Mouse (Mus musculus) liver, embryonic 13.5 days (tissue): ENCODE results near the gene Nudt8. TPM values are rescaled to one million over a fixed set of nuclear protein-coding genes. Genes with fewer than 3 reads are reported as not detected.
"Not testable (repeated sequence)": the region's sequence is repeated elsewhere in the genome, so short reads cannot be mapped to it uniquely, and the experiment has no call there.

Experiments
- ATAC-seq: fragments of 200-750 bp; cut with Nextera tagmentation; 2 replicates; pipeline ENCODE4 v1.8.0; 2017; ENCODE audit warnings: low read depth, mild to moderate bottlenecking, moderate number of reproducible peaks, moderate library complexity
- DNase-seq: peaks from one replicate; pipeline ENCODE4 v3.0.0; 2022
- H3K27ac ChIP-seq: fragments of 300-500 bp; sonication (generic); 2 replicates; pipeline ENCODE4 v1.5.1; 2015; ENCODE audit warnings: moderate library complexity, mild to moderate bottlenecking, inconsistent platforms
- H3K27me3 ChIP-seq: fragments of 300-500 bp; sonication (generic); 2 replicates; pipeline ENCODE4 v1.6.1; 2015; ENCODE audit warnings: mild to moderate bottlenecking, inconsistent platforms
- H3K36me3 ChIP-seq: fragments of 300-500 bp; sonication (generic); 2 replicates; pipeline ENCODE4 v1.6.1; 2015; ENCODE audit warnings: mild to moderate bottlenecking, inconsistent platforms
- H3K4me1 ChIP-seq: fragments of 300-500 bp; sonication (generic); replicated peaks from 2 replicates; pipeline ENCODE4 v1.6.1; 2015; ENCODE audit warnings: inconsistent platforms
- H3K4me2 ChIP-seq: fragments of 300-500 bp; sonication (generic); 2 replicates; pipeline ENCODE4 v1.6.1; 2015; ENCODE audit warnings: inconsistent platforms, mild to moderate bottlenecking, moderate library complexity
- H3K4me3 ChIP-seq: fragments of 300-500 bp; sonication (generic); replicated peaks from 2 replicates; pipeline ENCODE4 v1.5.1; 2015; ENCODE audit warnings: mild to moderate bottlenecking, inconsistent platforms
- H3K9ac ChIP-seq: fragments of 300-500 bp; sonication (generic); 2 replicates; pipeline ENCODE4 v1.6.1; 2015; ENCODE audit warnings: mild to moderate bottlenecking, inconsistent platforms
- H3K9me3 ChIP-seq: fragments of 300-500 bp; sonication (generic); replicated peaks from 2 replicates; pipeline ENCODE4 v1.6.1; 2016; ENCODE audit warnings: inconsistent platforms
- WGBS: fragments of 180-500 bp; shearing (Covaris S2); methylation state at CpG from one replicate; pipeline ENCODE4 v1.1.7; 2015; ENCODE audit not compliant: insufficient replicate concordance; 5-methylcytosine and 5-hydroxymethylcytosine counted together
- polyA plus RNA-seq: library from polyadenylated mRNA; unstranded; fragments of >200 nt; fragmentation: Nextera tagmentation; extraction: Ambion mirVana; gene quantifications from 2 replicates; pipeline ENCODE4 v1.2.1, GENCODE M21; 2015

The Nudt8 gene
- polyA plus RNA-seq, result 13.8 and 15.9 TPM in 2 replicates

GRCm38 (mm10) chr19:4000119-4000900 is at the start of gene Nudt8, which contains the start of gene Gm49405:
Nudt8 (plus strand) TSS chr19:4000580.
Gm49405 (plus strand) TSS chr19:4000626.
- peaks cover 38% of the 10 kb centered on the region for H3K4me1 ChIP-seq
- no peaks in the 10 kb centered on the region for H3K9me3 ChIP-seq
- no peaks in the 10 kb centered on the region for H3K27me3 ChIP-seq
- DNase-seq (peak; percentile 97), ATAC-seq (peak; percentile 89)
- peaks cover 6% of the 10 kb centered on the region for H3K36me3 ChIP-seq
- peak within 1 kb of the TSS; percentile 90 for H3K4me2 ChIP-seq
- H3K4me3 ChIP-seq, result peak within 1 kb of the TSS; percentile 81
- under 1% methylated on average over 64 of the region's 64 CpGs for WGBS
- peak within 1 kb of the TSS; percentile 84 for H3K9ac ChIP-seq
- H3K27ac ChIP-seq, result peak within 1 kb of the TSS; percentile 96

- no peak for ATAC-seq
- Histone ChIP-seq H3K4me1 (peaks cover 8% of the 10 kb centered on the region; the same call in 1 of the 2 replicates), H3K9me3 (no peaks in the 10 kb centered on the region), H3K4me2 (no peak overlapping the region), H3K27ac (no peak overlapping the region), H3K27me3 (0 out of 2 replicates have a peak, but pooled peaks cover 5% of the 10 kb centered on the region), H3K36me3 (no peaks in the 10 kb centered on the region), H3K9ac (no peak overlapping the region), H3K4me3 (no peak overlapping the region)
- no peak for DNase-seq
Observed at GRCm38 (mm10) chr19:3951461-3951860, 48.9 kb upstream of the Nudt8 start.

- Histone ChIP-seq H3K4me3 (no peak overlapping the region), H3K4me2 (no peak overlapping the region), H3K27me3 (0 out of 2 replicates have a peak, but pooled peaks cover 8% of the 10 kb centered on the region), H3K36me3 (no peaks in the 10 kb centered on the region), H3K4me1 (peaks cover 7% of the 10 kb centered on the region; the same call in 1 of the 2 replicates), H3K9me3 (no peaks in the 10 kb centered on the region), H3K9ac (no peak overlapping the region), H3K27ac (no peak overlapping the region)
- DNase-seq (no peak), ATAC-seq (no peak)
- WGBS, result 50% methylated on average over 1 of the region's 1 CpGs
Observed at GRCm38 (mm10) chr19:3952099-3952498, 48.3 kb upstream of the Nudt8 start.

- ATAC-seq, result no peak
- 62% methylated on average over 3 of the region's 3 CpGs for WGBS
- no peaks in the 10 kb centered on the region for H3K36me3 ChIP-seq
- peaks cover 1% of the 10 kb centered on the region; the same call in 1 of the 2 replicates for H3K4me1 ChIP-seq
- no peak overlapping the region for H3K9ac ChIP-seq
- H3K4me3 ChIP-seq, result no peak overlapping the region
- no peak for DNase-seq
- no peaks in the 10 kb centered on the region for H3K9me3 ChIP-seq
- H3K4me2 ChIP-seq, result no peak overlapping the region
- no peak overlapping the region for H3K27ac ChIP-seq
- H3K27me3 ChIP-seq, result 0 out of 2 replicates have a peak, but pooled peaks cover 8% of the 10 kb centered on the region
Observed at GRCm38 (mm10) chr19:3955033-3955432, 45.3 kb upstream of the Nudt8 start.

GRCm38 (mm10) chr19:3955804-3956203 is 44.6 kb upstream of the Nudt8 start:
- Histone ChIP-seq H3K27me3 (0 out of 2 replicates have a peak, but pooled peaks cover 8% of the 10 kb centered on the region), H3K9me3 (no peaks in the 10 kb centered on the region), H3K27ac (no peak overlapping the region), H3K4me3 (no peak overlapping the region), H3K36me3 (no peaks in the 10 kb centered on the region), H3K4me2 (no peak overlapping the region), H3K9ac (no peak overlapping the region), H3K4me1 (no peaks in the 10 kb centered on the region; the same call in 1 of the 2 replicates)
- ATAC-seq, result no peak
- no peak for DNase-seq
- 24% methylated on average over 4 of the region's 4 CpGs for WGBS

GRCm38 (mm10) chr19:3957296-3958036 is 42.9 kb upstream of the Nudt8 start:
- not testable (repeated sequence) for H3K4me2 ChIP-seq, H3K27me3 ChIP-seq, DNase-seq, ATAC-seq, H3K36me3 ChIP-seq, H3K9me3 ChIP-seq, H3K27ac ChIP-seq, H3K4me3 ChIP-seq, H3K9ac ChIP-seq, H3K4me1 ChIP-seq
- WGBS, result 60% methylated on average over 5 of the region's 5 CpGs

GRCm38 (mm10) chr19:3958470-3958869 is 41.9 kb upstream of the Nudt8 start, which contains the start of gene Aldh3b3:
Aldh3b3 (plus strand) TSS chr19:3958645.
- Histone ChIP-seq H3K27me3 (0 out of 2 replicates have a peak, but pooled peaks cover 8% of the 10 kb centered on the region), H3K4me1 (no peaks in the 10 kb centered on the region; the same call in 1 of the 2 replicates), H3K9ac (no peak within 1 kb of the TSS), H3K4me3 (no peak within 1 kb of the TSS), H3K27ac (no peak within 1 kb of the TSS), H3K9me3 (no peaks in the 10 kb centered on the region), H3K36me3 (no peaks in the 10 kb centered on the region), H3K4me2 (no peak within 1 kb of the TSS)
- ATAC-seq (no peak), DNase-seq (no peak)
- 58% methylated on average over 4 of the region's 4 CpGs for WGBS

- Histone ChIP-seq H3K27ac (no peak overlapping the region), H3K4me1 (no peaks in the 10 kb centered on the region; the same call in 1 of the 2 replicates), H3K9me3 (no peaks in the 10 kb centered on the region), H3K27me3 (0 out of 2 replicates have a peak, but pooled peaks cover 8% of the 10 kb centered on the region), H3K36me3 (no peaks in the 10 kb centered on the region), H3K4me3 (no peak overlapping the region), H3K4me2 (no peak overlapping the region), H3K9ac (no peak overlapping the region)
- ATAC-seq (no peak), DNase-seq (no peak)
Observed at GRCm38 (mm10) chr19:3959030-3959429, 41.4 kb upstream of the Nudt8 start.

- WGBS, result 71% methylated on average over 5 of the region's 5 CpGs
- ATAC-seq (no peak), DNase-seq (no peak)
- H3K4me1 ChIP-seq, result no peaks in the 10 kb centered on the region; the same call in 1 of the 2 replicates
- 0 out of 2 replicates have a peak, but pooled peaks cover 8% of the 10 kb centered on the region for H3K27me3 ChIP-seq
- no peaks in the 10 kb centered on the region for H3K36me3 ChIP-seq
- H3K4me2 ChIP-seq, result no peak overlapping the region
- H3K27ac ChIP-seq, result no peak overlapping the region
- H3K4me3 ChIP-seq, result no peak overlapping the region
- no peak overlapping the region for H3K9ac ChIP-seq
- no peaks in the 10 kb centered on the region for H3K9me3 ChIP-seq
Observed at GRCm38 (mm10) chr19:3960211-3960610, 40.2 kb upstream of the Nudt8 start.

GRCm38 (mm10) chr19:3961805-3962204 is 38.6 kb upstream of the Nudt8 start:
- not testable (repeated sequence) for H3K4me3 ChIP-seq, ATAC-seq, H3K27me3 ChIP-seq, H3K36me3 ChIP-seq, DNase-seq, H3K4me2 ChIP-seq, H3K9me3 ChIP-seq, H3K4me1 ChIP-seq, H3K9ac ChIP-seq, H3K27ac ChIP-seq
- WGBS, result 66% methylated on average over 6 of the region's 6 CpGs

- Histone ChIP-seq H3K27me3 (no peaks in the 10 kb centered on the region), H3K4me1 (peaks cover 8% of the 10 kb centered on the region), H3K9ac (no peak overlapping the region), H3K27ac (no peak overlapping the region), H3K4me2 (no peak overlapping the region), H3K36me3 (no peaks in the 10 kb centered on the region), H3K9me3 (no peaks in the 10 kb centered on the region), H3K4me3 (no peak overlapping the region)
- no peak for ATAC-seq
- 11% methylated on average over 2 of the region's 2 CpGs for WGBS
- no peak for DNase-seq
Observed at GRCm38 (mm10) chr19:3962469-3962868, 37.9 kb upstream of the Nudt8 start.
